Mouse (Mus musculus): ENCODE measurements around the gene Flnb.

- no peak for TF ChIP-seq CTCF (IDR thresholded peaks at IDR 0.05; ENCODE audit: low read depth, low read length)
- TF ChIP-seq TAL1 (conservative IDR thresholded peaks at IDR 0.05; ENCODE audit: low read depth, low read length) = no peak
- no peak for TF ChIP-seq GATA2 (IDR thresholded peaks at IDR 0.05; ENCODE audit: borderline replicate concordance, low read depth, low read length)
- TF ChIP-seq GATA1 (IDR thresholded peaks at IDR 0.05; ENCODE audit: borderline replicate concordance, low read length) = no peak
Observed at GRCm38 (mm10) chr14:7957049-7957448, 139.3 kb downstream of the Flnb start, which contains the start of gene Gm45521.

Measured in G1E (cell line).